Mouse (Mus musculus) stomach, postnatal 0 days (tissue): ENCODE measurements around the gene Leng1.

Experiments used
- CTCF ChIP-seq: IDR thresholded peaks from 2 replicates; pipeline ENCODE4 v1.5.1; 2016; ENCODE audit warnings: antibody characterized with exemption, low read depth, mild to moderate bottlenecking, moderate library complexity
- EP300 ChIP-seq: optimal IDR thresholded peaks from 2 replicates; pipeline ENCODE3; 2016; ENCODE audit warnings: antibody characterized with exemption

DNA sequence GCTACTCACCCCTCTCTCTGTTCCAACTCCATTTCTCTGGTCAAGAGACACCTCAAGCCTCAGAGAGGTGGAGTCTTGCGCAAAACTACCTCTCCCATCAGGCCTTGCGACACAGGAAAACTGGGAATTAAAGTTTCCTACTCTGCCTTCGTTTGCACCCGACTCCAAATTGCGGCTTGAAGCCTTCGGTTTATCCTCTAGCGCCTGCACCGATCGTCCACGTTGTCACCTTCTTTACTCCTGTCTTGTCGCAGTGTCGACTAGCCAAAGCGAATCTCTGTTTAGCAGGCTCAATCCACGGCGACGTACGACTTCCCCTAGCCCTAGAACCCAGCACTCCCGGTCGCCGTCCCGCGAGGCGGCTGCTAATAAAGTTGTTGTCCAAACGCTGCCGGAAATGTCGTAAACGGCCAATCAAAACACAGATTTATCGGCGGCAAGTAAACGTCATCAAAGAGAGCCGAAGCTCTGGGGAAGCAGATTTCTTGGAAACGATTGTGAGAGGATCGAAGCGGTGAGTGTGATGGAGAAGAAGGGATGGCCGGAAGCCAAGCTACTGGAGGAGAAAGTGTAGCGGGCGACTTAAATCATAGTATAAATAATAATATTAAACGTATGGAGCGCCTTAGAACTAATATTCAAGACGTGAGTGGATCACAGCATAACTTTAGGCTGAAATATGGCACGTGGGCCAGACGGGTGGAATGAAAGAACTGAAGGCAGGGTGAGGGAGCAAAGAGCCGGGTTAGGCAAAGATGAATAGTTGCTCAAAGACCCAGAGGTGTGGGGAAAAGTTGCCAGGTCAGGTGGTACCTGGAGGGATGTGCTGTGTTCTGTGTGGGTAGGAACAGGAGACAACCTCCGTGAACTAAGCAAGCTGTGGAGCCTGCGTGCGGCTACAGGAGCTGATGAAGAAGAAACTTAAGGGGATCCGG is 35.8 kb downstream of the Leng1 start, which contains the start of the genes Tfpt and Prpf31:
- TF ChIP-seq CTCF: no peak
- TF ChIP-seq EP300: no peak
